Mouse (Mus musculus) ES-CJ7 (cell line): ENCODE data around the gene Gsap.

ENCODE experiments used
- DNase-seq: peaks from one replicate; pipeline ENCODE4 v3.0.0; 2011; ENCODE audit warnings: low read depth, low spot score

Gene Gsap

DNA sequence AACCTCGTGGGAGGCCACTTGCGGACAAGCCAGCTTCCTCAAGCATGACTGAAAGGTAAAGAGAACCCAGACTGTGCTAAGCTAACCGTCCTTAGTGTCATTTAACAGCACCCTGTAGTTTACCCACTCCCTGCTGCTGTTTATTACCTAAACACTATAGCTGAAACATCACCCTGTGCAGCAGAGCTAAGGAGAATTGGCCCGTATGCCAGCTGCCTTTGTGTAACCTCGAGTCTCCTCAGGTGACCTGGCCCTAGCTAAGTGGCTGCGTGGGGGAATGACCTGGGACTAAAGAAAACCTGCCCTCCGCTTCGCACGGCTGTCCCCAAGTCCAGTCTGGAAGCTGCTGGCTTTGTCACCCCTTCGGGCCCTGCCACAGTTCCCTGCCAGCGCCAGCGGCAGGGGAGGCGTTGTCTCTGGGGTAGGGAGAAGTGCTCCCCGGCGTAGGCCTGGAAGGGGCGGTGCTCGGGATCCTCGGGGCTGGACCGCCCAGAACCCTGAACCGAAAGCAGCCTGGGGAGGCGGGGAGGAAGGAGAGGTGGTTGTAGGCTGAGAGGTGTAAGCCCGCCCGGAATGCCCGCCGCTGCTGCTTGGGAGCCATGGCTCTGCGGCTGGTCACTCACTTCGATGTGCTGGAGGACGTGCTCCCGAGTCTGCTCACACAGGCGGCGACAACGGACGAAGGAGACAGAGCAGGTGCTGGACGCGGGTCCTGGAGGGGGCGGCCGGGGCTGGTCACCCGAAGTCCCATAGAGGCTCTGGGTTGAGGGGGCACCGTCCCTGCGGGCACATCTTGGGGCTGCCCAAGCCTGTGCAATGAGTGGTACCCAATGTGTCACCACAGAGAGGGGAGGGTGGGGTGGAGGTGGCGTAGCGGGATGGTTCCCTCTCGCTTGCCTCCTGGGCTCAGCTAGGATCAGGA is at the start of gene Gsap:
Gene Gsap (plus strand): TSS at position 492 of the 922 bp plus-strand sequence.
- no peak for DNase-seq

DNA sequence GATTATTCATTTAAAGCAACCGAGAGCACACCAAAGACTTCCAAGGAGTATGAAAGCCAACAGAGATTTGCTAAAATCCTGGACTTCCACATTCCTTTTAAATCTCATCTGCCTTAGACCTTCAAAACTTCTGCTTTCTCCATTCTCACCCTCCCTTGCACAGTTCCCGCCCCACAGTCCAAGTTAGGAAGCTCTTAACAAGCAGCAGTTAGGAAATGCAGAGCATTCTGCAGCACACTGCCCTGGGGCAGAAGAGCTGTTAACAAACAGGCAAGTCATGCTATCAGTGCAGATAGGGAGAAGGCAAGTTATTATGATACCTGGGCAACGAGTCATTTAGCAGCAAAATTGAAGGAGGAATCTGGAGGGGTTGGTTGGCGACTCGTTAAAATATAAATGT is 49.5 kb upstream of the Gsap start:
- no peak for DNase-seq

DNA sequence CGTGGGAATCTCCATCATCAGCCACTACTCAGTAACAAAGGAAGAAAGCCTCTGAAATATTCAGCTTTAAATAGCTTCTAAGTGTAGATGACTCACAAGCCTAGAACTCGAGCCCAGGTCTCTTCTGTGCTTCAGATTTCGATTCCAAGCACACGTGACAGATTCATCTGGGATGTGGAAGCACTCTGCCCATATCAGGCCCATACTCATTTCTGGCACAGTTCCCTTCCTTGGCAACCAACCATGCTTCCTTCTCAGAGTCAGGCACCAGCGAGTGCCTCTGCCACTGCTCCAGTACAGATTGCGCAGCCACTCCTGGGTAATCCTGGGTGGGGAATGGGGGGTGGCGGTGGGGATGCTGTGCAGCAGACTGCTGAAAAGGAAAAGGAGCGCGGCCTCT is 46.5 kb upstream of the Gsap start:
- no peak for DNase-seq

DNA sequence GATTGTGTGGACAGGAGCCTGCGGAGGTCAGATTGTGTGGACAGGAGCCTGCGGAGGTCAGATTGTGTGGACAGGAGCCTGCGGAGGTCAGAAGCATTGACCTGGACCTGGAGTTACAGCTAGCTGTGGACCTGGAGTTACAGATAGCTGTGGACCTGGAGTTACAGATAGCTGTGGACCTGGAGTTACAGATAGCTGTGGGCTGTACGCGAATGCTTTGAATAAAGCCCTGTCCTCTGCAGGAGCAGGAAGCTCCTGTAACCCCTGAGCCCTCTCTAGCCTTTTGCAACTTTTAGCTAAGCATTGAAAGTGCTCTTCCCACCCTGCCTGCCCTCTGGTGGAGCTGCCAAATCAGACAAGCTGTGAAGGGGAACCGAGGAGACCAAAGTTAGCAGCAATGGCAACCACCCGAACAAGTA is 44.9 kb upstream of the Gsap start:
- DNase-seq = peak; percentile 40

DNA sequence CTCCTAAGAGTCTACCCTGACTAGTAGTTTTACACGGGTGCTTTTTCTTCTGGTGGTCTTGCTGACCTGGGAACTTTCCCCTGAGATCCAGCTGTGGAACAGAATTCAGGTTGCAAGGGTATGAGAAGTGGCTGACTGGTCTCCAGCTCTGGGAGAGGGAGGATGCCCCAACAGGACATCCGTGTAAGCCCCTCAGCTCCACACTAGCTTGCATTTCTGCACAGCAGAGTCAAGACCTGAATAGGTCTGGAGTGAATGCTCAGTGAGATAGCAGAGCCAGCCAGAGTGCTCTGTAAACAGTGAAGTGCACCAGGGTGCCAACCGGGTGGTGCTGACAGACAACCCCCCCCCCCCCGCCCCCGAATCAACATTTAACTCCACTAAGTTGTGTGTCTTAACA is 44.4 kb upstream of the Gsap start:
- no peak for DNase-seq

DNA sequence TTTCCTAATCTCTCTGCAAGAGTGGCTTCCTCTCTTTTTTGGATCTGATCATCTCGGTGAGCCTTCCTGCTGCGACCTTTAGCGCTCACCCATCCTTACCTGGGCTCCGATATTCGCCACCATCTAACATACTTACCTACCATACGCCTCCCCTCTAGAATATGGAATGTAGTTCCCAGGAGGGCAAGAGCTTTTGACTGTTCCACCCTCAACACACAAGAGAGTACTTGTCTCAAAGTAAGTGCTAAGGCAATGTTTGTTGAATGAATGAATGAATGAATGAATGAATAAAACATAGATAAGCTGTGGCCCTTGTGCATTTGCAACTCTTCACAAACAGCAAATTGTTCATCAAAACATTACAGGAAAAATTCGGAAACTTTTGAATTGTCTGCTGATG is 43.0 kb upstream of the Gsap start:
- no peak for DNase-seq

DNA sequence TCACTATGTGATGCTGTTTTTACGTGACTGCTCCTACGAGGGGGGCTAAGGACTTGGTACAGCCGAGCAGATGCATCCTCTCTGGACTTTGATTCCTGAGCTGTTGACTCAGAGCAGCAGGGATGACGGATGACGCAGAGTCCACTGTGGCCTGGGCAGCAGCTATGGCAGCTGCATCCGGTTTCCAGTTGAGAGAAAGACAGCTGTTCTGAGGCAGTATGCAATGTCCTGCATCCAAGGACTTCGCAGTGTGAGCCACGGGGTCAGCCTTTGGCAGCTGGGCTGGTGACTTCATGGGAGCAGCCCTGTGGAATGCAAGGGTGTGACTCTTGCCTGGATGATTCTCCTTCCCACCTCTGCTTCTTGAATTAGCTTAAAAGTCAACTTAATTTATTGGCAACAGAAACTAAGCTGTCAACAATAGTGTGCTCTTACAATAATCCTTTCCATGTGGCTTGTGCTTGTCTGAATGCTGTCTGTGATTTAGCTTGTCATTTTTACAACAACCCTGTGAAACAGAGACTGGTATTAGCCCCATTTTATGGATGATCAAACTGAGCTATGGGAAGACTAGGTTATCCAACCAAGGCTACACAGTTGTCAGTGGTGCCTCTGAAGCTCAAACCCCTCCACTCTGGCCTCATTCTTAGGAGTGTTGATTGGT is 41.4 kb upstream of the Gsap start:
- DNase-seq = no peak

DNA sequence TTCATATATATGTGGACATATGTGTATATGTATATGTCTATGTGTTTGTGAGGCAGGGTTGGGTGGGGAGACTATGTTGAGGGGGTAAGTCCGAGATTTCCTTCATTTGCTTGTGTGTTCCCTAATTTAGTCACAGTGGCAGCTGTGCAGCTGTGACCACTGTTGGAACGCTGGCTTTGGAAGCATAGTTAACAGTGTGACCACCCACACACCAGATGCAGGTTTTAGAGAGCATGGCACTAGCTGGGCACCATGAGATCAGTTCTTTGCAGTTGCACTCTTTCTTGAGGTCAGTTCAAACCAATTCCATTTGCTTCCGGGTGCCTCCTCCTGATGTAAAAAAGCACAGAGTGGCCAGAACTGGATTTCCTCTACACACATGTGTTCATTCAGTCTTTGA is 37.7 kb upstream of the Gsap start:
- DNase-seq = no peak

DNA sequence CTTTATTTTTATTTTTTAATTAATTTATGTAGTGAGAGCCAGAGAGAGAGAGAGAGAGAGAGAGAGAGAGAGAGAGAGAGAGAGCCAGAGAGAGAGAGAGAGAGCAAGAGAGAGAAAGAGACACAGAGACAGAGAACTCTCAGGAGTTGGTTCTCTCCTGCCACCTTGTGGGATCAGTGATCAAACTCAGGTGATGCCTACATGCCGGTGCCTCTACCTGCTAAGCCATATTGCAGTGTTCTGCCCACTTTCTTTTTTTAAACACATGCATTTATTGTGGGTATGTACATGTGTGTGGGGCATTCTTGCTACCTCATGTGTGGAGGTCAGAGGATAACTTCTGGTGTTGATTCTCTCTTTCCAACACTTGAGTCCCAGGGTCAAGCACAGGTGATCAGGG is 32.4 kb upstream of the Gsap start:
- peak; percentile 7 for DNase-seq

DNA sequence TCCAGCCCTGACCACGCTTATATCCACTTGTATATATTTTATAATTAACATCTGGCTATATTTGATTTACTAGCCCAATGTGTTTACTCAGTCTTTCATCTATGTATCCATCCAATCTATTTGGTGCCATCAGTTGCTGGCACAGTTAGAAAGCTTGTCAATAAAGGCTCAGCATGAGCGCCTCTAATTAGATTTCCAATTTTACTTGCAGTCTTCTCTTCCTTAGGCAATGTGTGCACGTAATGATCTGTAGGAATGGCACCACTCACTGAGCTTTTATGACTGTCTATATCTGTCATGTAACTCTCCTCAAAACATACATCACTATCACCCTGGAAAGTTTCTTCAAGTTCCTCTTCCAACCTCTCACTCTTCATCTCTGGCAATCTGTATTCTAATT is 29.3 kb upstream of the Gsap start:
- no peak for DNase-seq

DNA sequence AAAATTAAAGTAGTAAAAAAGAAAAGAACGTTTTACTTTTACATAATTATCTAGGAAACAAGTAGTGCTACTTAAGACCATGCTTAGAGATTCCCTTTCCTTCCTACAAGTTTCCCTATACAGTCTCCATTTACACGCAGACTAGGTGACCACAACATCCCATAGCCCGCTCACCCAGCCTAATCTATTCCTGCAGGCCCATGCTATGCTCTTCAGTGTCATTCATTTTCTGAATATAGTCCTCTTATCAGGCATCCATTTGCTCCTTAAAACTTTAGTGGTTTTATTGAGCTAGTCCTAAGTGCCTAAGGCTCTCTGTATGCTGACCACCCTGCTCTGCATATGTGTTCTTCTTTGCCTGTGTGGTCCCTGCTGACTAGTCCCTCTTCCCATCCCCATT is 26.5 kb upstream of the Gsap start:
- no peak for DNase-seq

DNA sequence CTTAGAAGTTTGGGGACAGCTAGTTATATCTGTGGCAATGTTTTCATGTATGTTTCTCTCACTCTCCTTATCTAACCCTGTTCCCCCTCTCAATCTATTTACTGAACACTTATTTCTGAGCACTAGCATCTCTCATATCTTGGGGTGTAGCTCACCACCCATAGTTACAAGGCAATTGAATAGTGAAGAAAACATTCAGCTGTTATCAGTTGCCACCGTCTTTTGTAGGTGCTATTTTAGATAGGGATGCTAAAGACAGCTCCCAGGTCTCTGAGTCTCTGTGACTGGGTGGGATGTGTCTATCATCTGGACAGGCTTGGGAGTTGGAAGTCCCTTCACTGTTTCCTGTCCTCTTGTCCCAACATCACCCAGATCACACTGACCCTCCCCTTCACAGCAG is 25.3 kb upstream of the Gsap start:
- no peak for DNase-seq

DNA sequence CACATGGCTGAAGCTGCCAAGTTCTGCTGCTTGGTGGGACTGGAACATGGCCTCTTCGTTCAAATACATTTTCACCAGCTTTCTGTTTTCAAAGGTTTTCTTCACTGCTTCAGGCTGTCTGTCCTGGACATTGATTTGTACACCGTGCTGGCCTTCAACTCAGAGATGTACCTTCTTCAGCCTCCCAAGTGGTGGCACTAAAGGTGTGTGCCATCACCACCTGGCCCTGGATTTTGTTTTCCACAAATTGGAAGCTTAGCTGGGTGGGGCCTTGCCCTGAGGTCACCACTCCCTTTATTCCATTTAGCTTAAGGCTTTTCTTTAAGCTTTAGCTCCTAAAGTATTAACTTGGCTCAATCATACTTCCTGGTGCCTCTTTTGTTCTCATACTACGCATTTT is 22.6 kb upstream of the Gsap start:
- DNase-seq = no peak

DNA sequence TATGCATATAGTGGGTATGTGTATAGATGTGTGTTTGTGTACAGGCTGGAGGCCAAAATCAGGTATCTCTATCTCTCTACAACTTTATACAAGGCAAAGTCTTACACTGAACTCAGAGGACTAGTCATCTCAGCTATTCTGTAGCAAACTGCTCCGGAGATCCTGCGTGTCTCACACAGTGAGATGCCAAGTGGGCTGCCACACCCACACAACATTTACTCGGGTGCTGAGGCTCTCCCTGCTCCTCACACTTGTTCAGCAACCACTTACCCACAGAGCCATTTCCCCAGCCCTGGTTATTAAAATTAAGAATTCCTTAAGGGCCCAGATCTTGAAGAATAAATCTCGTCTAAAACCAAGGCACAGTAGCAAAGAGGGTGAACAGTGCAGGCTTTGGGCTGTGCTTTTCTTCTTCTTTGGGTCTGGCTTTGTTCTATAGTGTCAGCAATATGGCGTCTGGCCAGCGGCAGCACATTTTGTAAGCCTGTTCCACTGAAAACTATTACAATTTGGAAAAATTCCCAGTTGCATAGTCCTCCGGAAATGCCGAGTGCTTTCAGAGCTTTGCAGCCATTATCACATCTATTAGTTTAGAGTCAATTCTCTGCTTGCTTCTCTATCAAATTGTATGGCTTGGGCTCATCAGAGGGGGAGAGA is 17.2 kb upstream of the Gsap start:
- no peak for DNase-seq

DNA sequence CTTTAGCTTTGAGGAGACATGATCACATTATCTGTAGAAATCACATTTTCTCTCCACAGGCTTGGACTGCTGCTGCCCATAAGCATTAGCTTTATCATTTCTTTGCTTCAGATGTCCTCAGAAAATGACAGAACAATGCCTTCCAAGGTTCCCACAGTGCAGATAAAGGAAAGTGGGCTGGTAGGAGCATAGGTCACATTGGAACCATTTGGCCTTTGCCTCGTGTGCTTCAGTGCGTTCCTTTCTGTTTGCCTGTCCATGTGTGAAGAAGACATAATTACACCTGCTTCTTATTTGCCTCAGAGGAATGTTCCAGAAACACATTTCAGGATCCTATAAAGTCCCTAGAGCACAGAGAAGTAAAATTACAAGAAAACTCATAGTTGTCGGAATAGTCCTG is 16.7 kb upstream of the Gsap start:
- no peak for DNase-seq

DNA sequence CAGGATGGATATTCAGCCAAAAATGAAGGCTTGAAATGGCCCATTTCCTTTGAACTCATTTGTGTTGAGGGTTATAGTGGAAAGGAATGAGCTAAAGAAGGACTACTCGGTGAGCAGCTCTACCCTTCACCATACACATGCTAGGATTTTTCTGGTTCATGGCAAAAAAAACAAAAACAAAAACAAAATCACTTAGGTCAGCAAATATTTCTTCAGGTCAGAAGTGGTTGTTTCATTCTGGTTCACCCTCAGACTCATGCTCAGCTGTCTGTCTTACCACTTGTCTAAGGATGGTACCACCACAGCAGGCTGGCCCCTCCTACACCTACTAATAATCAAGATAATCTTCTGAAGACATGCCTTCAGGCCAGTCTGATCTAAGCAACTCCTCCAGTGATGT is 16.2 kb upstream of the Gsap start:
- DNase-seq = no peak

DNA sequence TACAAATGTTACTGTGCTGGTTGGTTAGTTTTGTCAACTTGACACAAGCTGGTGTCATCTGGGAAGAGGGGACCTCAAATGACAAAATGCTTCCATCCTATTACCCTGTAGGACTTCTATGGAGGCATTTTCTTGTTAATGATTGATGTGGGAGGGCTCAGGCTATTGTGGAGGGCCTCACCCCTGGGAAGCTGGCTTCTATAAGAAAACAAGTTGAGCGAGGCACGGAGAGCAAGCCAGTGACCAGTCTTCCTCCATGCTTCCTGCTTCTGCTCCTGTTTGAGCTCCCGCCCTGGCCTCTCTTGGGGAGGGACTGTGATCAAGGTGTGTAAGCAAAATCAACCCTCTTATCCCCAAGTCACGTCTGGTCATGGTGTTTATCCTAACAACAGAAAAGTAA is 15.6 kb upstream of the Gsap start:
- DNase-seq = no peak

DNA sequence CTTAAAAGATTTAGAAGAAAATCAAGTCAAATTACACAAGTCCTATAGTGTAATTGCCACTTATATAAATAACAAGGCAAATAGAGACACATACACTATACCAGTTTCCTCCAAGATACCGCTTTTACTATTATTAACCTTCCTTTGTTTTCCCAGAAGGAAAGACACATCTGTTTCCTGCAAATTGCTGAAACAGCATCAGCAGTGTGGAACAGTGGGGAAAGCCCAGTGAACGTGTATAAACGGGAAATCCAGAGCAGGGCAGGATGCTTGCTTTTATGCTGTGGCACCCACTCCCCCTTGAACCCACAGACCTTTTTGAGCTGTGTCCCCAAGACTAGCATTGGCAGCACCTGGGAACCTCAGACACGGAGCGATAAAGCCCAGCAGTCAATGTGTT is 15.2 kb upstream of the Gsap start:
- no peak for DNase-seq

DNA sequence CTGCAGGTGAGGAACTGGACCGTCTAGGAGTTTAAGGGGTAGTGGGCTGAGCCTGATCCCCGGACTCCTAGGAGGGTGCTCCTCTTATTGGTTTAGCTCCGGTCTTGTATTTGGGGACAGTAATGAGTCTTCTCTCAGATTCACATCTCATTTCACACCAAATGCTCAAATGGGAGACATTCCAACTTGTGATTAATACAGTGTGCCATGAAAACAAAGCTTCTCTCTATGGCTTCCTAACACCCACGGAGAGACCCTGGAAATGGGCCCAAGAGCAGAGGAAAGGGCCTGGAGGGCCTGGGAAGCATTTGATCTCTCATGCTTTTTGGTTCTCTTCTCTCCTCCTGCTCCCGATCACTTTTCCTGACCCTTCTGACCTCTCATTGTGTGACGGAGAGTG is 14.7 kb upstream of the Gsap start:
- no peak for DNase-seq

DNA sequence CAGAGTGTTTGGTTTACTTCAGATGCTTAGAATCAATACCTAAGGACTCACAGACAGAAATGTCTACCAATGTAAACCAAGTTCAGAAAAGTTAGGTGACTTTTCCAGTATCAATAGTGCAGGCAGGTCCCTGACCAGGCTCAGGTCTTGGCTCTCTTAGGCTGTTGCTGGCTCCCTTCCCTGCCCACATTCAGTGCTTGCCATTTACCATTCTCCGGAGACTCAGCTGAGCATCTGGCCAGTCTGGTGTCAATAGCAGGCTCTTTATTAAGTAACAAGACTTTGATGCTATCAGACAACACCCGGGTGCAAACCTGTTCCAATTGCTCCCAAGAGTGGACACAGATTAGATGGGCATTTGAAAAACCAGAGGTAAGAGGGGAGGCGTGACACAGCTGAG is 13.7 kb upstream of the Gsap start:
- no peak for DNase-seq

DNA sequence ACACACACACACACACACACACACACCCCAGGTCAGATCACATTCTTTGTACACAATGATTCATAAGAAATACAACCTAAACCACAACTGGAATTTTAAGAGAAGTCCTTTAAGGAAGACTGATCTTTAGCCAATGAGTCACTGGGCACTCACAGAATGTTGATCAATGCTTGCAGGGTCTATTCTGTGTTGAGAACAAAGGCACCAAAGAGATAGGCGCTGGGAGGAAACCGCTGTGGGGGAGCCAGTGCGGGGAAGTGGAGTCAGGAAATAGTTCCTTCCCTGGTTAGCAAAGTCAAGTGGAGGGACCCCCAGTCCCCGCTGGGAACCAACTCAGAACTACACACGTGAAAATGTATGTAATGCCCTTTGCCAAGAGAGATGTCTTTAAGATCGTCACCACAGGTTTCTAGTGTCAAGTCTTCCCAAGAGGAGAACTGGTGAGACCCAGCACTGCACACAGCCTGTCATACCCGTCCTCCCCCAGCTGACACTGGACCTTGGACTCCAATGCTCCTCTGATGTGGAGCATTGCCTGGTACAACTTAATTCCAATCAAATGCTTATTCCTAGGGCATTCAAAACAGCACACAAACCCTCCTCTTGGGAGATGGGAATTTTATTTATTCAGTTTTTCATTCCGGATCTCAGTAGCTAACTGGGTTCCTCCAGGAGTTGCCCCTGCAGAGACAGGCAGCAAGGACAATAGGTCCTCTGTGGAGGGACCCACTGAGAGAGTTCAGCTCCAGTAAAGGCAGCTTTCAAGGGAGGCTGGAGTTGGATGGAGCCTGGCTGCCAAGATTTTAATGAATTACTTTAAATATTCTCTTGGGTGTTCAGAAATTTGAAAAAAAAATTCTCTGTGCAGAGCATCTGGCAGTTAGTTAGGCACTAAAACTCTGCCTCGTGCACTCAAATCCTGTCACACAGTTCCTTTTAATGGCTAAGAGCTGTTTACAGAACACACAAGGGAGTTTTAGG is 10.6 kb upstream of the Gsap start:
- no peak for DNase-seq

DNA sequence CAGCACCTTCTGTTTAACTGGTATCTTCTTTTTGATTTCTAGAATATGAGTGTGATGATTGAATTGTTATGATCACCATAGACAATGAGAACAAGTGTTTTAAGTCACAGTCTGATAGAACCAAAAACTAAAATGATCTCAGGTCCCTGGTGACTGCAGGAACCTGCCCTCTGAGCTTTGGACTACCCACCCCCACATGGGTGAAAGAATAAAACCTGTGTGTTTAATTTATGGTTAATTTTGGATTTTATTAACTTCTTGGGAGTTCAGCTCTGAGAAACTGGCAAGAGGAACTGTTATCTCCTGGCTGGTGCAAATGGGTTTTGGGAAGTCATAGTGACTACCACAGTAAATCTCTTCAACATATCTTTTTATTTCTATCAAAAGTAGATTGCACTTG is 6.6 kb upstream of the Gsap start:
- no peak for DNase-seq
